Mouse (Mus musculus) forebrain, embryonic 13.5 days (tissue): Measurements from ENCODE around the gene Slc25a44. TPM values are rescaled to one million over a fixed set of nuclear protein-coding genes. Genes with fewer than 3 reads are reported as not detected.

Source experiments
- microRNA-seq: library from miRNA; unstranded; fragments of <30 nt; microRNA quantifications from one replicate; pipeline ENCODE4, GENCODE M21; 2016
- polyA plus RNA-seq: library from polyadenylated mRNA; unstranded; fragments of >200 nt; fragmentation: Nextera tagmentation; extraction: Ambion mirVana; gene quantifications from 2 replicates; pipeline ENCODE4 v1.2.1, GENCODE M21; 2015

The Slc25a44 gene
- polyA plus RNA-seq, 1 experiment from 2014 or later = 23.0 TPM

Small RNA genes within 50 kb of the gene (microRNA-seq; reads per million reads assigned to microRNA genes)
- not detected for gene Mir7011

Other genes with a start within 250 kb of the Slc25a44 start
- 0.18 and 0.26 TPM in 2 replicates for gene Rhbg, start 170.4 kb downstream of the Slc25a44 start, polyA plus RNA-seq
- 0.31 TPM in 1 of 2 replicates, not detected in the other for gene Gm38392, start 137.9 kb downstream of the Slc25a44 start, polyA plus RNA-seq
- 11.9 and 12.3 TPM in 2 replicates for gene Tsacc, start 128.1 kb downstream of the Slc25a44 start, polyA plus RNA-seq
- 612 and 636 TPM in 2 replicates for gene Cct3, start 128.0 kb downstream of the Slc25a44 start, polyA plus RNA-seq
- gene Glmp, start 100.1 kb downstream of the Slc25a44 start, polyA plus RNA-seq = 82.5 and 100 TPM in 2 replicates
- gene Tmem79, start 89.0 kb downstream of the Slc25a44 start, polyA plus RNA-seq = 2.4 and 3.0 TPM in 2 replicates
- gene Smg5, start 88.9 kb downstream of the Slc25a44 start, polyA plus RNA-seq = 62.6 and 64.0 TPM in 2 replicates
- gene Paqr6, start 60.6 kb downstream of the Slc25a44 start, polyA plus RNA-seq = 0.81 and 1.0 TPM in 2 replicates
- gene Bglap3, start 52.4 kb downstream of the Slc25a44 start, polyA plus RNA-seq = not detected in 2 replicates
- not detected in 2 replicates for gene Bglap2, start 46.4 kb downstream of the Slc25a44 start, polyA plus RNA-seq
- 0.54 TPM in 1 of 2 replicates, not detected in the other for gene Bglap, start 40.7 kb downstream of the Slc25a44 start, polyA plus RNA-seq
- gene Pmf1, start 14.8 kb downstream of the Slc25a44 start, polyA plus RNA-seq = 107 TPM in 2 replicates
- 13.7 and 16.7 TPM in 2 replicates for gene Sema4a, start 36.0 kb upstream of the Slc25a44 start, polyA plus RNA-seq
- gene Lmna, start 84.8 kb upstream of the Slc25a44 start, polyA plus RNA-seq = 12.1 and 15.5 TPM in 2 replicates
- gene Mex3a, start 107.3 kb upstream of the Slc25a44 start, polyA plus RNA-seq = 51.5 and 52.6 TPM in 2 replicates
- gene Rab25, start 123.2 kb upstream of the Slc25a44 start, polyA plus RNA-seq = not detected in 2 replicates
- gene Lamtor2, start 127.9 kb upstream of the Slc25a44 start, polyA plus RNA-seq = 170 and 180 TPM in 2 replicates
- gene Ubqln4, start 128.6 kb upstream of the Slc25a44 start, polyA plus RNA-seq = 43.5 and 47.5 TPM in 2 replicates
- gene Ssr2, start 150.7 kb upstream of the Slc25a44 start, polyA plus RNA-seq = 139 and 143 TPM in 2 replicates
- gene Arhgef2, start 180.8 kb upstream of the Slc25a44 start, polyA plus RNA-seq = 151 and 162 TPM in 2 replicates
- gene Rxfp4, start 228.0 kb upstream of the Slc25a44 start, polyA plus RNA-seq = not detected in 2 replicates